Mouse (Mus musculus): Measurements from ENCODE around the gene Klri1. TPM values are rescaled to one million over a fixed set of nuclear protein-coding genes. Genes with fewer than 3 reads are reported as not detected.

Klri1 gene
- not detected for polyA plus RNA-seq (2014; fragmentation: Illumina TruSeq; extraction: RNeasy Lipid Tissue Mini Kit (QIAGEN cat#74804); ENCODE audit: low read depth, low replicate concordance)

GRCm38 (mm10) chr6:129717032-129717431 lies at the start of gene Klri1:
Gene Klri1, minus strand, starts transcription at chr6:129717132.

DNA sequence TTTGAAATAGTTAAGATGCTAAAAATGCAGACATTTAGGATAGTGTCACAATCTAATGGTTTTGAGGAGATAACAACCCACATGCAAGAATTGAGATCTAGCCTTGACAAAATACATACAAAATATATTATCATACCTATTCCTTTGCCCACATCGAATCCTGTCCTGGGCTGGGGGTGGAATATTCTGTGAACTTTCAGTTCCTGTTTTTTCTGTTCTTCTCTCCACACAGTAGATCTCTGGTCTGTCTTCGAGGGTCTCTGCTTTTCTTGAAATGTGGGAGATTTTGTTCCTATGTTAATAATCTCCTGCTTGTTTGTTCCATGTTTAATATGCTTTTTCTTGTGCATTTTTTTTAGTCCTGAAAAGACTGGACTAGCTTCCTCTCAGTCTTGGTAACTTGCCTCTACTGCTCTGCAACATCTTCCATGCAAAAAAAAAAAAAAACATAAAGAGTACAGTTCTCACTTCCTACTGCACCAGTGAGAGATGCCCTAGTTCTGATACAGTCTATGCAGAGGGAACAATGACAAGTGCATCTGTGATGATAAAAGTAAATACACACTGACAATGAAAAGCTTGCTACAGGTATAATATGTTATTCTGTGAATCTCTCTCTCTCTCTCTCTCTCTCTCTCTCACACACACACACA lies 23.3 kb upstream of the Klri1 start, which contains the start of gene Klri2:
TSS of gene Klri2 (minus strand) at position 416 of the 653 bp plus-strand sequence.

DNA sequence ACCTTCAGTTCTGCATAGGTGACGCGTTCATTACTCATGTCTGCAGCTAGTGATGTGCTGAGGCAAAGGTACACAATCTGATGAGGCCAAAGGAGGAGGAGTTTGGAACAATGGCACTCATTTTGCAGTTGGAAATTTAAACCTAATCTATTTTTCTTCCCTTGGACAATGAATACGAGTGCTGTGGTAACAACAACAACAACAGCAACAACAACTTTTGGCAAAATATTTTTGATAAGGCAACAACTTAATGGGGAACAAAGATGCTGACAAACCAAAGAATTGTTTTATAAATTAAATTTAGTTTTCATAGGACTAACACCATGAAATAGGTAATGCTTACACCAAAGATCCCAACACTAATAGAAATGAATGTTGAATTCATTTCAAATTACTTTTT lies 38.1 kb downstream of the Klri1 start, which contains the start of gene Klrc1:
TSS of gene Klrc1 (minus strand) at position 101 of the 400 bp plus-strand sequence.

DNA sequence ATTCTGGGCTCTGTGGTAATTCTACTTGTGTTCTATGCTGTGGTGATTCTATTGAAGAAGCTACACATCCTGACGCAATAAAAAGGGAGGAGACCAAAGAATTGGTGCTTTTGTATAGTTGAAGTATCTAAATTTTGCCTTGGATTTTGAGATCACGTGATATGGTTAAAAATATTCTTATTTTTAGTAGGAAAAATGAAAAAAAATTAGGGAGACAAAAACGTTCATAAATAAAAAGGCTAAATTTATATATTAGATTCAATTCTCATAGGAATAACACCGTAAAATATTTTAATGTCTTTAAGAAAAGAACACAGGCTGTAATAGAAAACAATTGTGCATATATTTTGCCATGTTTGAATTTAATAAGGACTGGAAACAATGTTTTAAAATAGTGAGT lies 56.3 kb downstream of the Klri1 start, which contains the start of gene Klrc2:
TSS of gene Klrc2 (minus strand) at position 101 of the 400 bp plus-strand sequence.

Other genes with a start within 250 kb of the Klri1 start
- 0.63 TPM for gene Olr1, start 210.0 kb downstream of the Klri1 start, polyA plus RNA-seq (2014; fragmentation: Illumina TruSeq; extraction: RNeasy Lipid Tissue Mini Kit (QIAGEN cat#74804); ENCODE audit: low read depth, low replicate concordance)
- gene Tmem52b, start 204.6 kb downstream of the Klri1 start, polyA plus RNA-seq (2014; fragmentation: Illumina TruSeq; extraction: RNeasy Lipid Tissue Mini Kit (QIAGEN cat#74804); ENCODE audit: low read depth, low replicate concordance): not detected
- gene Gabarapl1, start 184.0 kb downstream of the Klri1 start, polyA plus RNA-seq (2014; fragmentation: Illumina TruSeq; extraction: RNeasy Lipid Tissue Mini Kit (QIAGEN cat#74804); ENCODE audit: low read depth, low replicate concordance): 171 TPM
- gene Klre1, start 139.2 kb downstream of the Klri1 start, polyA plus RNA-seq (2014; fragmentation: Illumina TruSeq; extraction: RNeasy Lipid Tissue Mini Kit (QIAGEN cat#74804); ENCODE audit: low read depth, low replicate concordance): 0.94 TPM
- gene Klrd1, start 125.3 kb downstream of the Klri1 start, polyA plus RNA-seq (2014; fragmentation: Illumina TruSeq; extraction: RNeasy Lipid Tissue Mini Kit (QIAGEN cat#74804); ENCODE audit: low read depth, low replicate concordance): 0.25 TPM
- 0.11 TPM for gene Klrk1, start 93.3 kb downstream of the Klri1 start, polyA plus RNA-seq (2014; fragmentation: Illumina TruSeq; extraction: RNeasy Lipid Tissue Mini Kit (QIAGEN cat#74804); ENCODE audit: low read depth, low replicate concordance)
- not detected for gene Klrc3, start 73.8 kb downstream of the Klri1 start, polyA plus RNA-seq (2014; fragmentation: Illumina TruSeq; extraction: RNeasy Lipid Tissue Mini Kit (QIAGEN cat#74804); ENCODE audit: low read depth, low replicate concordance)
- gene Klrc2, start 56.4 kb downstream of the Klri1 start, polyA plus RNA-seq (2014; fragmentation: Illumina TruSeq; extraction: RNeasy Lipid Tissue Mini Kit (QIAGEN cat#74804); ENCODE audit: low read depth, low replicate concordance): not detected
- gene Klrc1, start 38.2 kb downstream of the Klri1 start, polyA plus RNA-seq (2014; fragmentation: Illumina TruSeq; extraction: RNeasy Lipid Tissue Mini Kit (QIAGEN cat#74804); ENCODE audit: low read depth, low replicate concordance): not detected
- gene Klri2, start 23.4 kb upstream of the Klri1 start, polyA plus RNA-seq (2014; fragmentation: Illumina TruSeq; extraction: RNeasy Lipid Tissue Mini Kit (QIAGEN cat#74804); ENCODE audit: low read depth, low replicate concordance): not detected
- not detected for gene Gm156, start 67.1 kb upstream of the Klri1 start, polyA plus RNA-seq (2014; fragmentation: Illumina TruSeq; extraction: RNeasy Lipid Tissue Mini Kit (QIAGEN cat#74804); ENCODE audit: low read depth, low replicate concordance)
- not detected for gene Gm17631, start 145.5 kb upstream of the Klri1 start, polyA plus RNA-seq (2014; fragmentation: Illumina TruSeq; extraction: RNeasy Lipid Tissue Mini Kit (QIAGEN cat#74804); ENCODE audit: low read depth, low replicate concordance)
- not detected for gene Klra17, start 159.5 kb upstream of the Klri1 start, polyA plus RNA-seq (2014; fragmentation: Illumina TruSeq; extraction: RNeasy Lipid Tissue Mini Kit (QIAGEN cat#74804); ENCODE audit: low read depth, low replicate concordance)
- not detected for gene Klra5, start 200.5 kb upstream of the Klri1 start, polyA plus RNA-seq (2014; fragmentation: Illumina TruSeq; extraction: RNeasy Lipid Tissue Mini Kit (QIAGEN cat#74804); ENCODE audit: low read depth, low replicate concordance)

Data from testis, adult 10 weeks (tissue).